ENCODE assay signal across 12 mouse cellular contexts in genomic region chr4:43418973-43419656, GRCm38 (mm10). TPM values are rescaled to one million over a fixed set of nuclear protein-coding genes. Genes with fewer than 3 reads are reported as not detected.
DNase-seq lines count a peak whose midpoint lies in the region; ATAC-seq and TF ChIP-seq lines count a peak whose summit lies in the region.
"Had no signal": no experiment of that assay in that cellular context is flagged by ENCODE, and none has a peak within 500 bp of the region (broad histone marks: within the 10 kb centered on the region; RNA-seq: fewer than 3 reads in every experiment).

No protein-coding gene starts in this region.

- WGBS in kidney, embryonic 14.5 days = 58% methylated on average over 15 of the region's 15 CpGs
- 44% methylated on average over 15 of the region's 15 CpGs for WGBS in kidney, postnatal 0 days
- WGBS in midbrain, embryonic 15.5 days = 55% methylated on average over 15 of the region's 15 CpGs

- H3K27ac ChIP-seq in kidney, embryonic 14.5 days (ENCODE audit: low read depth, low read length) = no peak overlapping the region
- H3K27ac ChIP-seq in brown adipose tissue, adult 24 weeks (replicated peaks; ENCODE audit: low read depth, low read length) = peak overlapping the region; percentile 100
- peak overlapping the region; percentile 38; the same call in 1 of the 2 replicates for H3K27ac ChIP-seq in kidney, postnatal 0 days
- H3K27ac ChIP-seq in midbrain, embryonic 15.5 days = no peak overlapping the region
- H3K27ac ChIP-seq: limb, embryonic 12.5 days had no signal

- peaks cover 31% of the 10 kb centered on the region for H3K4me1 ChIP-seq in kidney, embryonic 14.5 days (ENCODE audit: control insufficient read depth, insufficient read depth, low read length)
- peaks cover 16% of the 10 kb centered on the region for H3K4me1 ChIP-seq in brown adipose tissue, adult 24 weeks (ENCODE audit: control insufficient read depth, insufficient read depth, insufficient read length, low read length)
- H3K4me1 ChIP-seq in kidney, postnatal 0 days (replicated peaks; ENCODE audit: insufficient read depth, low read length) = peaks cover 36% of the 10 kb centered on the region
- no peaks in the 10 kb centered on the region for H3K4me1 ChIP-seq in midbrain, embryonic 15.5 days

- no peak for ATAC-seq in kidney, embryonic 14.5 days (ENCODE audit: low FRiP score, low TSS enrichment)
- no peak for ATAC-seq in kidney, postnatal 0 days (replicated peaks; ENCODE audit: low FRiP score, low read depth)
- ATAC-seq in midbrain, embryonic 15.5 days (replicated peaks) = no peak
- ATAC-seq: inflammation-experienced regulatory T-cells, adult 6 months had no signal

- H3K9me3 ChIP-seq in kidney, embryonic 14.5 days (ENCODE audit: control insufficient read depth, low read length) = no peaks in the 10 kb centered on the region
- no peaks in the 10 kb centered on the region for H3K9me3 ChIP-seq in kidney, postnatal 0 days (replicated peaks; ENCODE audit: low read length)
- no peaks in the 10 kb centered on the region for H3K9me3 ChIP-seq in midbrain, embryonic 15.5 days
- H3K9me3 ChIP-seq: limb, embryonic 12.5 days had no signal

- no peak; the same call in 1 of the 2 replicates for TF ChIP-seq CTCF in kidney, postnatal 0 days (IDR thresholded peaks at IDR 0.05; ENCODE audit: low read depth)

- H3K27me3 ChIP-seq in kidney, embryonic 14.5 days (ENCODE audit: control insufficient read depth, insufficient read depth, low read length) = peaks cover 4% of the 10 kb centered on the region; the same call in 1 of the 2 replicates
- H3K27me3 ChIP-seq in kidney, postnatal 0 days (ENCODE audit: insufficient read depth, low read length) = no peaks in the 10 kb centered on the region
- H3K27me3 ChIP-seq in midbrain, embryonic 15.5 days (replicated peaks) = peaks cover 10% of the 10 kb centered on the region

- peaks cover 49% of the 10 kb centered on the region for H3K36me3 ChIP-seq in kidney, embryonic 14.5 days (ENCODE audit: control insufficient read depth, insufficient read depth, low read length)
- H3K36me3 ChIP-seq in kidney, postnatal 0 days (ENCODE audit: insufficient read depth, low read length) = peaks cover 44% of the 10 kb centered on the region
- peaks cover 54% of the 10 kb centered on the region for H3K36me3 ChIP-seq in midbrain, embryonic 15.5 days (replicated peaks)

- no peak overlapping the region for H3K4me2 ChIP-seq in kidney, embryonic 14.5 days (replicated peaks; ENCODE audit: low read depth, low read length)
- H3K4me2 ChIP-seq in kidney, postnatal 0 days (ENCODE audit: low read length) = peak overlapping the region; percentile 10; the same call in 1 of the 2 replicates
- H3K4me2 ChIP-seq in midbrain, embryonic 15.5 days = no peak overlapping the region
- H3K4me2 ChIP-seq: limb, embryonic 12.5 days had no signal

- H3K4me3 ChIP-seq in kidney, embryonic 14.5 days (ENCODE audit: low read length) = no peak overlapping the region
- H3K4me3 ChIP-seq in brown adipose tissue, adult 24 weeks (ENCODE audit: insufficient read depth, low read depth, low read length) = peak overlapping the region; percentile 10
- no peak overlapping the region for H3K4me3 ChIP-seq in kidney, postnatal 0 days (replicated peaks; ENCODE audit: low read depth, low read length)
- H3K4me3 ChIP-seq in midbrain, embryonic 15.5 days = no peak overlapping the region
- H3K4me3 ChIP-seq: limb, embryonic 12.5 days had no signal

- peak; percentile 64 for DNase-seq in kidney, adult 11 months
- DNase-seq in adrenal gland, postnatal 10 days = peak; percentile 72
- DNase-seq in kidney, postnatal 0 days (ENCODE audit: low spot score) = peak; percentile 67
- no peak for DNase-seq in cerebellum, adult 9-10 months
- no peak for DNase-seq in cerebellum, postnatal 4 days (ENCODE audit: low spot score in 2 of 2)
- DNase-seq: embryo, embryonic 11 days had no signal

- no peak overlapping the region for H3K9ac ChIP-seq in kidney, embryonic 14.5 days (ENCODE audit: low read depth, low read length)
- no peak overlapping the region for H3K9ac ChIP-seq in kidney, postnatal 0 days (ENCODE audit: low read depth, low read length)
- H3K9ac ChIP-seq in midbrain, embryonic 15.5 days = no peak overlapping the region
- H3K9ac ChIP-seq: limb, embryonic 12.5 days had no signal

RNA-seq across cellular contexts. Expression of gene Fam166b, which starts 9.8 kb away (rescaled TPM):
- 0.24 and 0.38 TPM in 2 replicates for polyA plus RNA-seq in kidney, embryonic 14.5 days (2014; fragmentation: Nextera tagmentation; extraction: Ambion mirVana)
- total RNA-seq in adrenal gland, postnatal 10 days (2021) = under 1 TPM; 0.27 to 0.97 TPM
- polyA plus RNA-seq in brown adipose tissue, adult 24 weeks (2012; ENCODE audit: insufficient read depth, insufficient read length, missing spikeins) = not detected in 2 replicates
- 0.33 and 0.59 TPM in 2 replicates for polyA plus RNA-seq in kidney, postnatal 0 days (2015; fragmentation: Nextera tagmentation; extraction: Ambion mirVana)
- 0.52 and 1.7 TPM in 2 replicates for polyA plus RNA-seq in midbrain, embryonic 15.5 days (2015; fragmentation: Nextera tagmentation; extraction: Ambion mirVana)
- total RNA-seq: megakaryocyte-erythroid progenitor cell, adult 5-6 weeks had no signal
- polyA plus RNA-seq: inflammation-experienced regulatory T-cells, adult 6 months; limb, embryonic 12.5 days had no signal

RNA-seq across cellular contexts. Expression of gene Tesk1, which starts 22.6 kb away (rescaled TPM):
- 11.4 and 14.9 TPM in 2 replicates for polyA plus RNA-seq in kidney, embryonic 14.5 days (2014; fragmentation: Nextera tagmentation; extraction: Ambion mirVana)
- total RNA-seq in adrenal gland, postnatal 10 days (2021) = 10 to 100 TPM; 55.3 to 58.2 TPM
- polyA plus RNA-seq in brown adipose tissue, adult 24 weeks (2012; ENCODE audit: insufficient read depth, insufficient read length, missing spikeins) = 33.8 and 37.9 TPM in 2 replicates
- 7.8 and 9.1 TPM in 2 replicates for polyA plus RNA-seq in kidney, postnatal 0 days (2015; fragmentation: Nextera tagmentation; extraction: Ambion mirVana)
- polyA plus RNA-seq in midbrain, embryonic 15.5 days (2015; fragmentation: Nextera tagmentation; extraction: Ambion mirVana) = 16.7 and 17.1 TPM in 2 replicates

RNA-seq across cellular contexts. Expression of gene Cd72, which starts 35.3 kb away (rescaled TPM):
- polyA plus RNA-seq in kidney, embryonic 14.5 days (2014; fragmentation: Nextera tagmentation; extraction: Ambion mirVana) = 5.1 and 5.2 TPM in 2 replicates
- total RNA-seq in adrenal gland, postnatal 10 days (2021) = 1 to 10 TPM; 1.9 to 3.2 TPM
- polyA plus RNA-seq in brown adipose tissue, adult 24 weeks (2012; ENCODE audit: insufficient read depth, insufficient read length, missing spikeins) = 1.5 and 1.9 TPM in 2 replicates
- 2.9 and 5.0 TPM in 2 replicates for polyA plus RNA-seq in kidney, postnatal 0 days (2015; fragmentation: Nextera tagmentation; extraction: Ambion mirVana)
- polyA plus RNA-seq in midbrain, embryonic 15.5 days (2015; fragmentation: Nextera tagmentation; extraction: Ambion mirVana) = 6.0 and 6.6 TPM in 2 replicates

RNA-seq across cellular contexts. Expression of gene Rusc2, which starts 37.3 kb away (rescaled TPM):
- polyA plus RNA-seq in kidney, embryonic 14.5 days (2014; fragmentation: Nextera tagmentation; extraction: Ambion mirVana) = 8.9 and 11.2 TPM in 2 replicates
- 10 to 100 TPM; 29.9 to 32.1 TPM for total RNA-seq in adrenal gland, postnatal 10 days (2021)
- 13.0 and 14.6 TPM in 2 replicates for polyA plus RNA-seq in brown adipose tissue, adult 24 weeks (2012; ENCODE audit: insufficient read depth, insufficient read length, missing spikeins)
- polyA plus RNA-seq in kidney, postnatal 0 days (2015; fragmentation: Nextera tagmentation; extraction: Ambion mirVana) = 9.6 and 9.7 TPM in 2 replicates
- polyA plus RNA-seq in midbrain, embryonic 15.5 days (2015; fragmentation: Nextera tagmentation; extraction: Ambion mirVana) = 104 and 107 TPM in 2 replicates
- polyA plus RNA-seq: inflammation-experienced regulatory T-cells, adult 6 months had no signal

Comparison
In these comparisons a context has a peak if more than half of its experiments do, and no peak if none do; other contexts are left out.
1. H3K27ac ChIP-seq: peak in brown adipose tissue, adult 24 weeks (single experiment) and kidney, postnatal 0 days (single experiment); none in kidney, embryonic 14.5 days (single experiment) and midbrain, embryonic 15.5 days (single experiment).
2. DNase-seq: peak in kidney, adult 11 months (single experiment), adrenal gland, postnatal 10 days (single experiment) and kidney, postnatal 0 days (single experiment); none in cerebellum, adult 9-10 months (single experiment) and cerebellum, postnatal 4 days (0 of 2).